Mouse (Mus musculus) C2C12 (cell line): ENCODE data around the gene Slc22a8.

Source experiments
- CEBPB ChIP-seq: IDR thresholded peaks from one replicate; pipeline ENCODE4 v1.6.1; 2011; ENCODE audit warnings: low read depth, mild to moderate bottlenecking, control low read depth, moderate library complexity
- CTCF ChIP-seq: IDR thresholded peaks from one replicate; pipeline ENCODE4 v1.5.1; 2011; ENCODE audit not compliant: control insufficient read depth, insufficient read depth, insufficient read length
- MAX ChIP-seq: IDR thresholded peaks from one replicate; pipeline ENCODE4 v1.6.1; 2011; ENCODE audit warnings: mild to moderate bottlenecking, control low read depth
- MYOD1 ChIP-seq: IDR thresholded peaks from one replicate; pipeline ENCODE4 v1.6.1; 2011; ENCODE audit warnings: low read depth; ENCODE audit not compliant: control insufficient read depth, insufficient read length
- MYOG ChIP-seq: IDR thresholded peaks from one replicate; pipeline ENCODE4 v1.6.1; 2011; ENCODE audit not compliant: control insufficient read depth, insufficient read length; ENCODE audit errors: extremely low read depth
- USF1 ChIP-seq: IDR thresholded peaks from one replicate; pipeline ENCODE4 v1.6.1; 2011; ENCODE audit warnings: low read depth, mild to moderate bottlenecking, control low read depth, moderate library complexity

DNA sequence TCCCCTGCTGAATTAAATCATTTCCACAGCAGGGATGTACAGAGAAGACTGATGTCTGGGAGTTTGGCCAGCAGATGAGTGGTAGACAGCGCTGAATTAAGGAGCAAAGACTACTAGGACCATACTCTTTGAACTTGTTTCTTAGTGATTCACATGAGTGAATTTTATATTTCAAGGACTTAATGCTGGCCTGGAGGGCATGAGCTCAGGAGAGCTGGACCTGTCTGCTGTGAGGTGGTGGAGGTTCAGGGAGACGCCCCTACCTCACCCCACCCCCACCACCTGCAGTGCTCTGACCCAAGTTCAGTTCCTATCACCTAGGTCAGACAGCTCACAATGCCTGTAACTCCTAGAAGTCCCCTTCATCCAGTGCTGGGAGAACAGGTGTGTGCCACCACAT is 55.3 kb downstream of the Slc22a8 start:
- no peak for TF ChIP-seq CTCF
- no peak for TF ChIP-seq MAX
- no peak for TF ChIP-seq MYOG
- TF ChIP-seq USF1: no peak
- no peak for TF ChIP-seq CEBPB
- no peak for TF ChIP-seq MYOD1
